In genomic region chr5:114135516-114135915, GRCm38 (mm10) we compare ENCODE assay signal across 26 mouse cellular contexts. TPM values are rescaled to one million over a fixed set of nuclear protein-coding genes. Genes with fewer than 3 reads are reported as not detected.
A peak's percentile ranks its signal among the peaks of the same experiment; 100 is the strongest.
DNase-seq lines count a peak whose midpoint lies in the region; ATAC-seq lines count a peak whose summit lies in the region.
"Had no signal": no experiment of that assay in that cellular context is flagged by ENCODE, and none has a peak within 500 bp of the region (broad histone marks: within the 10 kb centered on the region; RNA-seq: fewer than 3 reads in every experiment).

No protein-coding gene starts in this region.

- WGBS in embryonic facial prominence, embryonic 13.5 days, result 93% methylated on average over 10 of the region's 10 CpGs
- WGBS in embryonic facial prominence, embryonic 10.5 days, result 89% methylated on average over 10 of the region's 10 CpGs

- H3K9me3 ChIP-seq in embryonic facial prominence, embryonic 13.5 days, result no peaks in the 10 kb centered on the region
- H3K9me3 ChIP-seq in embryonic facial prominence, embryonic 10.5 days, result no peaks in the 10 kb centered on the region
- H3K9me3 ChIP-seq: embryonic facial prominence, embryonic 12.5 days; forebrain, embryonic 12.5 days; hindbrain, embryonic 12.5 days; intestine, embryonic 15.5 days had no signal

- H3K9ac ChIP-seq in embryonic facial prominence, embryonic 13.5 days, result 0 out of 2 replicates have a peak overlapping the region, but pooled peaks have one; percentile 46
- H3K9ac ChIP-seq: embryonic facial prominence, embryonic 12.5 days; forebrain, embryonic 12.5 days; hindbrain, embryonic 12.5 days had no signal

- ATAC-seq in embryonic facial prominence, embryonic 13.5 days (ENCODE audit: insufficient number of reproducible peaks, insufficient read depth, low FRiP score, low TSS enrichment, low read depth), result no peak
- ATAC-seq: activated CD4-positive, CD25-positive, alpha-beta regulatory T cell, adult 4 months; forebrain, embryonic 16.5 days; hindbrain, embryonic 16.5 days; intestine, embryonic 15.5 days had no signal

- H3K4me1 ChIP-seq in embryonic facial prominence, embryonic 13.5 days, result peaks cover 34% of the 10 kb centered on the region
- H3K4me1 ChIP-seq in embryonic facial prominence, embryonic 10.5 days, result peaks cover 49% of the 10 kb centered on the region

- DNase-seq in embryonic facial prominence, embryonic 10.5 days (ENCODE audit: low spot score), result no peak
- DNase-seq in thymus, postnatal 0 days (ENCODE audit: low spot score), result peak; percentile 13
- no peak for DNase-seq in thymus, postnatal 25 days
- DNase-seq in induced T-regulatory cell, adult 2 months (ENCODE audit: low read depth), result peak; percentile 66
- DNase-seq in layer of hippocampus, postnatal 14 days (ENCODE audit: low spot score in 2 of 2), result no peak
- no peak for DNase-seq in cerebellum, postnatal 25 days
- DNase-seq in adrenal gland, adult (ENCODE audit: inconsistent age in 2 of 2, low spot score in 1 of 2), result no peak
- DNase-seq: adrenal gland, adult 2 months; adrenal gland, postnatal 25 days; cerebellum, adult 18-20 months; cerebellum, adult 9-11 months; embryo, embryonic 11 days; gastrocnemius, postnatal 10 days; heart, adult 18-20 months; heart, postnatal 10 days; heart, postnatal 4 days had no signal

- H3K27me3 ChIP-seq in embryonic facial prominence, embryonic 13.5 days, result no peaks in the 10 kb centered on the region
- H3K27me3 ChIP-seq in embryonic facial prominence, embryonic 10.5 days (replicated peaks; ENCODE audit: low read depth, poor library complexity, severe bottlenecking), result no peaks in the 10 kb centered on the region
- H3K27me3 ChIP-seq: embryonic facial prominence, embryonic 12.5 days; forebrain, embryonic 12.5 days; hindbrain, embryonic 12.5 days; intestine, embryonic 15.5 days had no signal

- no peak overlapping the region for H3K4me2 ChIP-seq in embryonic facial prominence, embryonic 13.5 days
- H3K4me2 ChIP-seq: embryonic facial prominence, embryonic 12.5 days; forebrain, embryonic 12.5 days; hindbrain, embryonic 12.5 days; intestine, embryonic 15.5 days had no signal

- no peak overlapping the region for H3K4me3 ChIP-seq in embryonic facial prominence, embryonic 13.5 days
- H3K4me3 ChIP-seq in embryonic facial prominence, embryonic 10.5 days, result no peak overlapping the region
- H3K4me3 ChIP-seq: embryonic facial prominence, embryonic 12.5 days; forebrain, embryonic 12.5 days; hindbrain, embryonic 12.5 days; intestine, embryonic 15.5 days had no signal

- no peak overlapping the region for H3K27ac ChIP-seq in embryonic facial prominence, embryonic 13.5 days
- H3K27ac ChIP-seq in embryonic facial prominence, embryonic 10.5 days (replicated peaks), result no peak overlapping the region
- H3K27ac ChIP-seq: embryonic facial prominence, embryonic 12.5 days; forebrain, embryonic 12.5 days; hindbrain, embryonic 12.5 days; intestine, embryonic 15.5 days had no signal

- H3K36me3 ChIP-seq in embryonic facial prominence, embryonic 13.5 days, result peaks cover 45% of the 10 kb centered on the region
- H3K36me3 ChIP-seq in embryonic facial prominence, embryonic 10.5 days (replicated peaks), result peaks cover 81% of the 10 kb centered on the region

RNA-seq across cellular contexts. Expression of gene Ung, which starts 5.3 kb away (rescaled TPM):
- 43.6 and 48.2 TPM in 2 replicates for polyA plus RNA-seq in embryonic facial prominence, embryonic 13.5 days (2015; fragmentation: Nextera tagmentation; extraction: Ambion mirVana)
- 76.0 and 76.1 TPM in 2 replicates for polyA plus RNA-seq in embryonic facial prominence, embryonic 10.5 days (2016; fragmentation: Nextera tagmentation; extraction: Ambion mirVana)
- polyA plus RNA-seq in thymus, postnatal 0 days (2015; fragmentation: Nextera tagmentation; extraction: Ambion mirVana), result 46.4 and 51.4 TPM in 2 replicates
- total RNA-seq in layer of hippocampus, postnatal 14 days (2021), result 1 to 10 TPM; 4.1 to 4.2 TPM

RNA-seq across cellular contexts. Expression of gene Alkbh2, which starts 7.5 kb away (rescaled TPM):
- polyA plus RNA-seq in embryonic facial prominence, embryonic 13.5 days (2015; fragmentation: Nextera tagmentation; extraction: Ambion mirVana), result 11.7 and 11.8 TPM in 2 replicates
- 12.9 and 13.4 TPM in 2 replicates for polyA plus RNA-seq in embryonic facial prominence, embryonic 10.5 days (2016; fragmentation: Nextera tagmentation; extraction: Ambion mirVana)
- polyA plus RNA-seq in thymus, postnatal 0 days (2015; fragmentation: Nextera tagmentation; extraction: Ambion mirVana), result 8.2 and 10.1 TPM in 2 replicates
- total RNA-seq in layer of hippocampus, postnatal 14 days (2021), result 1 to 10 TPM; 3.5 to 5.6 TPM

RNA-seq across cellular contexts. Expression of gene Acacb, which starts 10.8 kb away (rescaled TPM):
- polyA plus RNA-seq in embryonic facial prominence, embryonic 13.5 days (2015; fragmentation: Nextera tagmentation; extraction: Ambion mirVana), result 2.7 and 3.6 TPM in 2 replicates
- polyA plus RNA-seq in embryonic facial prominence, embryonic 10.5 days (2016; fragmentation: Nextera tagmentation; extraction: Ambion mirVana), result 3.2 and 4.4 TPM in 2 replicates
- 0.80 and 1.1 TPM in 2 replicates for polyA plus RNA-seq in thymus, postnatal 0 days (2015; fragmentation: Nextera tagmentation; extraction: Ambion mirVana)
- total RNA-seq in layer of hippocampus, postnatal 14 days (2021), result 1 to 10 TPM; 6.5 to 7.1 TPM

RNA-seq across cellular contexts. Expression of gene Svop, which starts 44.1 kb away (rescaled TPM):
- 0.86 and 1.1 TPM in 2 replicates for polyA plus RNA-seq in embryonic facial prominence, embryonic 13.5 days (2015; fragmentation: Nextera tagmentation; extraction: Ambion mirVana)
- polyA plus RNA-seq in embryonic facial prominence, embryonic 10.5 days (2016; fragmentation: Nextera tagmentation; extraction: Ambion mirVana), result 4.2 and 4.4 TPM in 2 replicates
- not detected in 2 replicates for polyA plus RNA-seq in thymus, postnatal 0 days (2015; fragmentation: Nextera tagmentation; extraction: Ambion mirVana)
- 100 to 1,000 TPM; 169 to 176 TPM for total RNA-seq in layer of hippocampus, postnatal 14 days (2021)
- total RNA-seq: gastrocnemius, postnatal 4 days; heart, adult 18-20 months; heart, postnatal 10 days; MEL had no signal
- polyA plus RNA-seq: activated CD4-positive, CD25-positive, alpha-beta regulatory T cell, adult 4 months had no signal

Comparison
In these comparisons a context has a peak if more than half of its experiments do, and no peak if none do; other contexts are left out.
1. DNase-seq: peak in thymus, postnatal 0 days (single experiment) and induced T-regulatory cell, adult 2 months (single experiment); none in embryonic facial prominence, embryonic 10.5 days (single experiment), thymus, postnatal 25 days (single experiment), layer of hippocampus, postnatal 14 days (0 of 2), cerebellum, postnatal 25 days (0 of 2) and adrenal gland, adult (0 of 2).